In genomic region chr1:132140171-132140570, GRCm38 (mm10) we compare ENCODE assay signal across 8 mouse cellular contexts. TPM values are rescaled to one million over a fixed set of nuclear protein-coding genes. Genes with fewer than 3 reads are reported as not detected.
A peak's percentile ranks its signal among the peaks of the same experiment; 100 is the strongest.
DNase-seq lines count a peak whose midpoint lies in the region; ATAC-seq lines count a peak whose summit lies in the region.
"Had no signal": no experiment of that assay in that cellular context is flagged by ENCODE, and none has a peak within 500 bp of the region (broad histone marks: within the 10 kb centered on the region; RNA-seq: fewer than 3 reads in every experiment).

No protein-coding gene starts in this region.

- no peak overlapping the region for H3K4me2 ChIP-seq in kidney, embryonic 14.5 days (replicated peaks; ENCODE audit: low read depth, low read length)

- H3K27ac ChIP-seq in kidney, embryonic 14.5 days (ENCODE audit: low read depth, low read length), result no peak overlapping the region

- DNase-seq in kidney, adult 11 months, result peak; percentile 52
- peak; percentile 56 for DNase-seq in MEL-GATA-1-ER (ENCODE audit: extremely low read depth, low read depth)
- peak; percentile 66 to 84 for DNase-seq in cerebellum, postnatal 14 days
- peak; percentile 65 for DNase-seq in kidney, postnatal 14 days
- DNase-seq in retina, postnatal 1 day, result peak; percentile 60

- 0 out of 2 replicates have a peak, but pooled peaks cover 5% of the 10 kb centered on the region for H3K4me1 ChIP-seq in kidney, embryonic 14.5 days (ENCODE audit: control insufficient read depth, insufficient read depth, low read length)

- WGBS in kidney, embryonic 14.5 days, result 52% methylated on average over 10 of the region's 10 CpGs

- no peaks in the 10 kb centered on the region for H3K36me3 ChIP-seq in kidney, embryonic 14.5 days (ENCODE audit: control insufficient read depth, insufficient read depth, low read length)

- no peaks in the 10 kb centered on the region for H3K9me3 ChIP-seq in kidney, embryonic 14.5 days (ENCODE audit: control insufficient read depth, low read length)

- no peak; the same call in 1 of the 2 replicates for ATAC-seq in kidney, embryonic 14.5 days (ENCODE audit: low FRiP score, low TSS enrichment)
- ATAC-seq in granulocyte monocyte progenitor cell, adult 5-6 weeks (replicated peaks; ENCODE audit: poor library complexity, severe bottlenecking), result no peak

- no peak overlapping the region for H3K4me3 ChIP-seq in kidney, embryonic 14.5 days (ENCODE audit: low read length)

- 0 out of 2 replicates have a peak, but pooled peaks cover 3% of the 10 kb centered on the region for H3K27me3 ChIP-seq in kidney, embryonic 14.5 days (ENCODE audit: control insufficient read depth, insufficient read depth, low read length)

- H3K9ac ChIP-seq in kidney, embryonic 14.5 days (ENCODE audit: low read depth, low read length), result no peak overlapping the region

RNA-seq across cellular contexts. Expression of gene Cdk18, which starts 0.7 kb away (rescaled TPM):
- 6.3 and 6.5 TPM in 2 replicates for polyA plus RNA-seq in kidney, embryonic 14.5 days (2014; fragmentation: Nextera tagmentation; extraction: Ambion mirVana)
- total RNA-seq in granulocyte monocyte progenitor cell, adult 5-6 weeks (2014; fragmentation: Nextera tagmentation), result 4.0 and 6.5 TPM in 2 replicates
- total RNA-seq in granulocyte monocyte progenitor cell, adult 5-6 weeks (2017), result 0.36 and 0.43 TPM in 2 replicates

RNA-seq across cellular contexts. Expression of gene Lemd1, which starts 51.1 kb away (rescaled TPM):
- 0.37 TPM in 1 of 2 replicates, not detected in the other for polyA plus RNA-seq in kidney, embryonic 14.5 days (2014; fragmentation: Nextera tagmentation; extraction: Ambion mirVana)
- not detected in 2 replicates for total RNA-seq in granulocyte monocyte progenitor cell, adult 5-6 weeks (2014; fragmentation: Nextera tagmentation)
- total RNA-seq in granulocyte monocyte progenitor cell, adult 5-6 weeks (2017), result not detected in 2 replicates
- total RNA-seq: heart, postnatal 14 days had no signal

RNA-seq across cellular contexts. Expression of gene AC124108.1, which starts 51.1 kb away (rescaled TPM):
- 0.05 and 0.09 TPM in 2 replicates for polyA plus RNA-seq in kidney, embryonic 14.5 days (2014; fragmentation: Nextera tagmentation; extraction: Ambion mirVana)
- total RNA-seq in granulocyte monocyte progenitor cell, adult 5-6 weeks (2014; fragmentation: Nextera tagmentation), result not detected in 2 replicates
- not detected in 2 replicates for total RNA-seq in granulocyte monocyte progenitor cell, adult 5-6 weeks (2017)
- total RNA-seq: heart, postnatal 14 days had no signal
